Mouse (Mus musculus) limb, embryonic 13.5 days (tissue): Measurements from ENCODE around the gene Adamtsl2. TPM values are rescaled to one million over a fixed set of nuclear protein-coding genes. Genes with fewer than 3 reads are reported as not detected.

Source experiments
- ATAC-seq: fragments of 200-750 bp; cut with Nextera tagmentation; 2 replicates; pipeline ENCODE4 v1.8.0; 2017; ENCODE audit warnings: low read depth, moderate number of reproducible peaks, moderate TSS enrichment; ENCODE audit not compliant: low FRiP score
- H3K27ac ChIP-seq: fragments of 300-500 bp; sonication (generic); 2 replicates; pipeline ENCODE4 v1.5.1; 2015; ENCODE audit warnings: inconsistent platforms, mild to moderate bottlenecking, moderate library complexity
- H3K27me3 ChIP-seq: fragments of 300-500 bp; sonication (generic); 2 replicates; pipeline ENCODE4 v1.6.1; 2015; ENCODE audit warnings: mild to moderate bottlenecking, inconsistent platforms
- H3K36me3 ChIP-seq: fragments of 300-500 bp; sonication (generic); 2 replicates; pipeline ENCODE4 v1.6.1; 2015; ENCODE audit warnings: inconsistent platforms, mild to moderate bottlenecking, moderate library complexity
- H3K4me1 ChIP-seq: fragments of 300-500 bp; sonication (generic); 2 replicates; pipeline ENCODE4 v1.6.1; 2015; ENCODE audit warnings: inconsistent platforms
- H3K4me2 ChIP-seq: fragments of 300-500 bp; sonication (generic); replicated peaks from 2 replicates; pipeline ENCODE4 v1.6.1; 2015; ENCODE audit warnings: inconsistent platforms, mild to moderate bottlenecking, moderate library complexity
- H3K4me3 ChIP-seq: fragments of 300-500 bp; sonication (generic); 2 replicates; pipeline ENCODE4 v1.5.1; 2015; ENCODE audit warnings: moderate library complexity, mild to moderate bottlenecking, inconsistent platforms
- H3K9ac ChIP-seq: fragments of 300-500 bp; sonication (generic); 2 replicates; pipeline ENCODE4 v1.6.1; 2015; ENCODE audit warnings: mild to moderate bottlenecking, inconsistent platforms
- H3K9me3 ChIP-seq: fragments of 300-500 bp; sonication (generic); 2 replicates; pipeline ENCODE4 v1.6.1; 2016; ENCODE audit warnings: inconsistent platforms
- WGBS: fragments of 180-500 bp; shearing (Covaris S2); methylation state at CpG from one replicate; pipeline ENCODE4 v1.1.7; 2015; 5-methylcytosine and 5-hydroxymethylcytosine counted together
- polyA plus RNA-seq: library from polyadenylated mRNA; unstranded; fragments of >200 nt; fragmentation: Nextera tagmentation; extraction: Ambion mirVana; gene quantifications from 2 replicates; pipeline ENCODE4 v1.2.1, GENCODE M21; 2015

Adamtsl2 gene
- polyA plus RNA-seq, 1 experiment from 2014 or later, result 13.8 TPM

DNA sequence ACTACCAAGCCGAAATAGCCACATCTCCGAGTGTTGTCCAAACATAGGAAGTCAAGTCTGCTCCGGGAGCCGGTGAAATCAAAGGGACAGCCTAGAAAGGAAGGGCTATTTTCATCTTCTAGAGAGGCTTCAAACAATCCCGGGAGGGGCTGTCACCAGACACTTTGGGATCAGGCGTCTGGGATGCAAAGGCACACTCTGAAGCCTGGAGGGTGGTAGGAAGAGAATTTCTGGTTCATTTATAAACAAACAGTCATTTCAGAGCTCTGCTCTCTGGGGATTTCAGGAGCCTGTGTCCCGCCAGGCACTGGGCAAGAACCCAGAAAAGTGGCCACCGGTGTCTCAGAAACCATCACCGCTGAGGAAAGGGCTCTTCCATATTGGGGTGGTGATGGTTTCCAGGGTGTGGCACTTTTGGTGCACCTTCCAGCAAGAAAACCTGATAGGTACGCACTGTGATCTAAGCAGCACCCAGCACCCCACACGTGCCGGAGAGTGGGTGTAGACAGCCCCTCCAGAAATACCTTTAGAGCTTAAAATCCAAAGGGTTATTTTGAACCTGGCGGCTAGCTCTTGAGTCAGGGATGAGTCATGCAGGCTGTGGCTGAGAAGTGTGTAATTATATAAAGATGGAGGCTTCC is 17.3 kb downstream of the Adamtsl2 start:
- Histone ChIP-seq H3K9me3 (no peaks in the 10 kb centered on the region), H3K27ac (no peak overlapping the region), H3K27me3 (no peaks in the 10 kb centered on the region), H3K4me1 (peaks cover 26% of the 10 kb centered on the region), H3K9ac (no peak overlapping the region), H3K36me3 (peaks cover 4% of the 10 kb centered on the region; the same call in 1 of the 2 replicates), H3K4me3 (no peak overlapping the region), H3K4me2 (no peak overlapping the region)
- 46% methylated on average over 13 of the region's 13 CpGs for WGBS
- ATAC-seq, result no peak

DNA sequence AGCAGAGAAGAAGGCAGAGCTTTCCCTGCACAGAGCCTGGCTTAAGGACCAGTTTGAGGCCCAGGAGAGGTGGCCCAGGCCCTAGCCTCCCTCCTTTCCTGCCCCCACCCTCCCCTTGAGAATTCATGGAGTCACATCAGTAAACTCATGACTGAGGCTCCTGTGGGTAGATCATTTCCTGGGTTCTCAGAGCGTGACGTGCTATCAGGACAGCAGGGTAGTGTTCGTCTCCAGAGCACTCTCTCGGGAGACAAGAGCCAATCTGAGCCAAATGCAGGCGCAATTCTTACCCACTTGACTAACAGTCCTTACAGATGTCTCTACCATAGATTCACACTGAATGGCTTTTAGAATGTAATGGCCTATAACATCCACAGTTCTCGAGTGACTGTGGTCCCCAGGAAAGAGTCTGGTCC is 18.1 kb downstream of the Adamtsl2 start:
- peak; percentile 20; the same call in 1 of the 2 replicates for ATAC-seq
- Histone ChIP-seq H3K4me1 (peaks cover 26% of the 10 kb centered on the region), H3K9ac (no peak overlapping the region), H3K36me3 (peaks cover 4% of the 10 kb centered on the region; the same call in 1 of the 2 replicates), H3K4me3 (no peak overlapping the region), H3K9me3 (no peaks in the 10 kb centered on the region), H3K27ac (peak overlapping the region; percentile 55; the same call in 1 of the 2 replicates), H3K27me3 (no peaks in the 10 kb centered on the region), H3K4me2 (peak overlapping the region; percentile 16; the same call in 1 of the 2 replicates)
- WGBS, result 55% methylated on average over 6 of the region's 6 CpGs

DNA sequence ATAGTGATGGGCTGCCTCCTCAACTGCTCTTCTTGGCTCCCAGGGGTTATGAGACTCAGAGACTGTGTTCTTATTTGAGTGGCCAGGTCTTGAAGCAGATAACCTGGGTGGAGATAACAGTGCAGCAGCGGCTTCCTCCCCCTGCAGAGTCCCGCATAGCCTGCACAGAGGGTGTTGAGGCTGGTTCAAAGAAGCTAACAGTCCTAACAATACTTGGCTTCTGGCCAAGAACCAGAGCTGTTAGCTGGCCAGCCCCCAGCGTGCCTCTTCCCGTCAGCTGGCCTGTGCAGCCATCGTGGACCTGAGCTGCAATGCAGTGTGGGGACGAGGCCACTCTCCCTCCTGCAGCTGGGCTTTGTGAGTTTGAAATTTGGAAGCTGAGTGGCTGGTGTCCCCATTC is 18.6 kb downstream of the Adamtsl2 start:
- WGBS, result 8% methylated on average over 6 of the region's 6 CpGs
- no peak overlapping the region for H3K9ac ChIP-seq
- H3K9me3 ChIP-seq, result no peaks in the 10 kb centered on the region
- peaks cover 26% of the 10 kb centered on the region for H3K4me1 ChIP-seq
- H3K4me2 ChIP-seq, result peak overlapping the region; percentile 16; the same call in 1 of the 2 replicates
- no peaks in the 10 kb centered on the region for H3K27me3 ChIP-seq
- H3K27ac ChIP-seq, result no peak overlapping the region
- peaks cover 4% of the 10 kb centered on the region; the same call in 1 of the 2 replicates for H3K36me3 ChIP-seq
- peak; percentile 76 for ATAC-seq
- H3K4me3 ChIP-seq, result no peak overlapping the region

DNA sequence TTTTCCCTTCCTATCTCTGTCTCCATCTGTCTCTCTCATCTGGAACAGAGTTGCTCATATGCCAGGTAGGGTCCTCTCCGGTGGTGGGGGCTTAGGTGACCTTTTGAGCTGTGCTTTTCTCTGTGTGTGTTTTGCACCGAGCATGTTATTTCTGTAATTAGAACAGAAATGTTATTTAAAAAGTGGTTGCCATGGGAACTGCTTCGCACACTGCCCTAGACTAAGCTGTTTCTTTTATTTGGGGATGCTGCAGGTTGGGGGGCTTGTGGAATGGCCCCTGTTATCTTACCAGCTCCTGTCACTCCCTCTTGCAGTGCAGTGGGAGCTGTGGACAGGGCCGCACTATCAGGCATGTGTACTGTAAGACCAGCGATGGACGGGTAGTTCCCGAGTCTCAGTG is 24.4 kb downstream of the Adamtsl2 start:
- WGBS, result 69% methylated on average over 7 of the region's 7 CpGs
- H3K27ac ChIP-seq, result no peak overlapping the region
- no peaks in the 10 kb centered on the region; the same call in 1 of the 2 replicates for H3K4me1 ChIP-seq
- peaks cover 3% of the 10 kb centered on the region for H3K27me3 ChIP-seq
- no peak overlapping the region for H3K4me3 ChIP-seq
- H3K4me2 ChIP-seq, result no peak overlapping the region
- H3K9ac ChIP-seq, result no peak overlapping the region
- ATAC-seq, result no peak
- H3K36me3 ChIP-seq, result peaks cover 4% of the 10 kb centered on the region; the same call in 1 of the 2 replicates
- no peaks in the 10 kb centered on the region for H3K9me3 ChIP-seq

- H3K27me3 ChIP-seq, result peaks cover 3% of the 10 kb centered on the region
- H3K9ac ChIP-seq, result no peak overlapping the region
- no peaks in the 10 kb centered on the region; the same call in 1 of the 2 replicates for H3K36me3 ChIP-seq
- H3K4me2 ChIP-seq, result no peak overlapping the region
- H3K4me3 ChIP-seq, result no peak overlapping the region
- 10% methylated on average over 3 of the region's 3 CpGs for WGBS
- H3K4me1 ChIP-seq, result no peaks in the 10 kb centered on the region; the same call in 1 of the 2 replicates
- ATAC-seq, result no peak
- no peak overlapping the region for H3K27ac ChIP-seq
- H3K9me3 ChIP-seq, result no peaks in the 10 kb centered on the region
Observed at GRCm38 (mm10) chr2:27106816-27107215, 27.6 kb downstream of the Adamtsl2 start.

GRCm38 (mm10) chr2:27108144-27108543 is 29.0 kb downstream of the Adamtsl2 start:
- 68% methylated on average over 2 of the region's 2 CpGs for WGBS
- Histone ChIP-seq H3K4me3 (no peak overlapping the region), H3K9ac (no peak overlapping the region), H3K27me3 (peaks cover 3% of the 10 kb centered on the region), H3K36me3 (no peaks in the 10 kb centered on the region; the same call in 1 of the 2 replicates), H3K9me3 (no peaks in the 10 kb centered on the region), H3K4me2 (no peak overlapping the region), H3K27ac (no peak overlapping the region), H3K4me1 (no peaks in the 10 kb centered on the region; the same call in 1 of the 2 replicates)
- ATAC-seq, result no peak

GRCm38 (mm10) chr2:27109052-27109451 is 29.9 kb downstream of the Adamtsl2 start:
- H3K4me1 ChIP-seq, result no peaks in the 10 kb centered on the region; the same call in 1 of the 2 replicates
- 81% methylated on average over 5 of the region's 5 CpGs for WGBS
- H3K4me2 ChIP-seq, result no peak overlapping the region
- no peak overlapping the region for H3K27ac ChIP-seq
- no peaks in the 10 kb centered on the region for H3K9me3 ChIP-seq
- peaks cover 3% of the 10 kb centered on the region for H3K27me3 ChIP-seq
- H3K36me3 ChIP-seq, result no peaks in the 10 kb centered on the region; the same call in 1 of the 2 replicates
- no peak overlapping the region for H3K9ac ChIP-seq
- H3K4me3 ChIP-seq, result no peak overlapping the region
- ATAC-seq, result no peak

DNA sequence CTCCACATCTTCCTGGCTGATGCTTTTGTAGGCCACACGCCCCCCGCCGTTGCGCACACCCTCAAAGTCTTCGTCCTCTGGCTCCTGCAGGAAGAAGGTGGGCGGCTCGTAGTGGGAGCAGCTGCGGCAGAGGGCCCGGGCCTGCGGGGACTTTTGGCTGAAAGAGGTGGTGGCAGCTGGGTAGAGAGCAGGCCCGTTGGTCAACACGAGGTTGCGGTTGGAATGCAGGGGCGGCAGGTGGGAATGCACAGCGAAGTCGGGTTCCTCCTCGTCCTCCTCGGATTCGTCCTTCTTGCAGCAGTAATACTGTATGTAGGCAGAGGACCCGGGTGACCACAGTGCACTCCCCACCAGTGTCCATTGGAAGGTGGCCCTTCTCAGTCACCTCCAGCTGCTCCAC is 33.4 kb downstream of the Adamtsl2 start:
- Histone ChIP-seq H3K9ac (no peak overlapping the region), H3K4me3 (no peak overlapping the region), H3K36me3 (no peaks in the 10 kb centered on the region; the same call in 1 of the 2 replicates), H3K4me2 (no peak overlapping the region), H3K4me1 (no peaks in the 10 kb centered on the region), H3K27ac (no peak overlapping the region), H3K27me3 (no peaks in the 10 kb centered on the region; the same call in 1 of the 2 replicates), H3K9me3 (no peaks in the 10 kb centered on the region)
- ATAC-seq, result no peak
- 80% methylated on average over 20 of the region's 20 CpGs for WGBS

DNA sequence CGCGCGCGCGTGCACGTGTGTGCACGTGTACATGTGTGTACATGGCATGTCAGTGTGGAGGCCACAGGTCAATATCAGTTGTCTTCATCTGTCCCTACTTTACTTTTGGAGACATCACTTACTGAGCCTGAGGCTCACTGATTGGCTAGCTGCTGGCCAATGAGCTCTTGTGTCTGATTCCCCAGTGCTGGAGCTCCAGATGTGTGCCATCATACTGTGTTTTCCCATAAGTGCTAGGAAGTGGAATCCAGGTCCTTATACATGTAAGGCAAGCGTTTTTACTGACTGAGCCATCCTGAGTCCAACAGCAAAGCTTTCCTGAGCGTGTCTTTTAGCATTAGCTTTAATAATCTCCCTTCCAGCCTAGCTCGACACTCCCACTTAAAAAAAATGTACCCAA is 35.0 kb downstream of the Adamtsl2 start:
- H3K4me3 ChIP-seq, result no peak overlapping the region
- no peak overlapping the region for H3K9ac ChIP-seq
- H3K36me3 ChIP-seq, result no peaks in the 10 kb centered on the region
- no peaks in the 10 kb centered on the region for H3K9me3 ChIP-seq
- H3K4me1 ChIP-seq, result peaks cover 10% of the 10 kb centered on the region
- no peak overlapping the region; the same call in 1 of the 2 replicates for H3K27ac ChIP-seq
- ATAC-seq, result no peak
- peaks cover 5% of the 10 kb centered on the region; the same call in 1 of the 2 replicates for H3K27me3 ChIP-seq
- no peak overlapping the region for H3K4me2 ChIP-seq
- 89% methylated on average over 10 of the region's 10 CpGs for WGBS

DNA sequence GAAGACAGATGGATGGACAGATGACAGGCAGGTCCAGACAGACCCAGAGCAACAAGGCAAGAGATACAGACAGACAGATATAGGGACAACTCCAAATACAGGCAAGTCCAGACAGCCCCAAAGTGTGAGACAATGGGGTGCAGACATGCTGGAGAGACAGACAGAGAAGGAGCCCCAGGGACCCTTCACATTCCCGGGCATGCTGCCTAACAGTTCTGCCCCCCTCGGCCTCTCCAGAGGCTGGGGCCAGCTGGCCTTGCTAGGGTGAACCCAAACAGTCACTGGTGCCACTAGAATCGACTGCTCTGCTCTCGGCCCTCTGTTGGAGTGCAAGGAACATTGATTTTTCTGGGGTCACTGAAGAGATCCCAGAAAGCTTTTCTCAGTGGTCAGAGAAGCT is 39.3 kb downstream of the Adamtsl2 start:
- no peaks in the 10 kb centered on the region for H3K36me3 ChIP-seq
- peaks cover 9% of the 10 kb centered on the region; the same call in 1 of the 2 replicates for H3K27me3 ChIP-seq
- H3K9ac ChIP-seq, result no peak overlapping the region
- H3K9me3 ChIP-seq, result no peaks in the 10 kb centered on the region
- H3K4me2 ChIP-seq, result no peak overlapping the region
- 53% methylated on average over 4 of the region's 4 CpGs for WGBS
- no peak overlapping the region for H3K27ac ChIP-seq
- ATAC-seq, result no peak
- peaks cover 53% of the 10 kb centered on the region for H3K4me1 ChIP-seq
- H3K4me3 ChIP-seq, result no peak overlapping the region

DNA sequence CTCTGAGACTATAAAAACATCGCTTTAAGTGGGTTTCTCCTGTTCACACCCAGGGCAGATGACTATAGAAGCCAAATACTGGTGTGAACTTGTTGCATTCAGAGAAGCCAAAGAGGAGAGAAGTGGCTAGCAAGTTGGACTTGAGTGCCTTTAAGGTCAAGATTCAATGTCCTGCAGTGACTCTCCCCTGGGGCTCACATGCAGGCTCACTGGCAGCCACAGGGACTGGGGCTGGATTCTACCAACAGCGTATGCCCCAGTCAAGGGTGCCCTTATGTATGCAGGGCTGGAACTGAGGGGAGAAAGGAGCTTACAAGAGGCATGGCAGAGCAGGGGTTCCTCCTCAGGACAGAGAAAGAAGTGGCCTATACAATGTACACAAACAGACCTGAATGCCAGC is 40.6 kb downstream of the Adamtsl2 start:
- H3K27me3 ChIP-seq, result peaks cover 10% of the 10 kb centered on the region; the same call in 1 of the 2 replicates
- ATAC-seq, result no peak
- H3K4me3 ChIP-seq, result no peak overlapping the region
- no peak overlapping the region for H3K4me2 ChIP-seq
- no peak overlapping the region for H3K9ac ChIP-seq
- H3K4me1 ChIP-seq, result peaks cover 60% of the 10 kb centered on the region
- H3K9me3 ChIP-seq, result no peaks in the 10 kb centered on the region
- H3K36me3 ChIP-seq, result no peaks in the 10 kb centered on the region
- peak overlapping the region; percentile 75; the same call in 1 of the 2 replicates for H3K27ac ChIP-seq
- WGBS, result 77% methylated on average over 2 of the region's 2 CpGs

DNA sequence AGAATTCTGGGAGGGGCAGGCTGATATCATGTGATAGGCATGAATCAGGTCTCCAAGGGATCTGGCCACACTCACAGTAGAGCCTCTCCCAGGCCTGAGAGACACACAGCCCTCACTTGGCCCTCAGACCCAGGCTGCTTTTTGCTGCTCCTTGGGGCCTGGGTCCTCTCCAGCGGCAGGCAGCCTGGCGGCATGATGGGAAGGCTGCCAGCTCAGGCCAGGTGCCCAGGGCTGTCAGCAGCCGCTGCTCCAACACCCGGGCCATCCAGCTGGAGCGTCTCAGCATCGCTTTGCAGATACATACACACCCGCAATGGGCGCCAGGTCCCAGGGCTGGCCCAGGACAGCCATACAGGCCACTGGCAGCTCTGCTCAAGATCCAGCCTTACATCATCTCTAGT is 41.1 kb downstream of the Adamtsl2 start:
- peak overlapping the region; percentile 75; the same call in 1 of the 2 replicates for H3K27ac ChIP-seq
- H3K9ac ChIP-seq, result no peak overlapping the region
- WGBS, result 48% methylated on average over 8 of the region's 8 CpGs
- H3K4me3 ChIP-seq, result no peak overlapping the region
- ATAC-seq, result no peak
- peaks cover 11% of the 10 kb centered on the region; the same call in 1 of the 2 replicates for H3K27me3 ChIP-seq
- peaks cover 60% of the 10 kb centered on the region for H3K4me1 ChIP-seq
- H3K9me3 ChIP-seq, result no peaks in the 10 kb centered on the region
- H3K4me2 ChIP-seq, result no peak overlapping the region
- no peaks in the 10 kb centered on the region for H3K36me3 ChIP-seq
